In genomic region chr14:123296068-123296467, GRCm38 (mm10) we compare ENCODE assay signal across 16 mouse cellular contexts.
A peak's percentile ranks its signal among the peaks of the same experiment; 100 is the strongest.
DNase-seq lines count a peak whose midpoint lies in the region; TF ChIP-seq lines count a peak whose summit lies in the region.
"Had no signal": no experiment of that assay in that cellular context is flagged by ENCODE, and none has a peak within 500 bp of the region (broad histone marks: within the 10 kb centered on the region; RNA-seq: fewer than 3 reads in every experiment).

No protein-coding gene starts in this region.

- no peaks in the 10 kb centered on the region for H3K4me1 ChIP-seq in limb, embryonic 10.5 days
- H3K4me1 ChIP-seq: limb, embryonic 13.5 days; midbrain, embryonic 12.5 days had no signal

- peak overlapping the region; percentile 63; the same call in 1 of the 2 replicates for H3K27ac ChIP-seq in layer of hippocampus, adult 2 months
- no peak overlapping the region for H3K27ac ChIP-seq in limb, embryonic 10.5 days
- H3K27ac ChIP-seq: limb, embryonic 13.5 days; midbrain, embryonic 12.5 days had no signal

- no peaks in the 10 kb centered on the region for H3K36me3 ChIP-seq in limb, embryonic 10.5 days
- H3K36me3 ChIP-seq: G1E; limb, embryonic 13.5 days; midbrain, embryonic 12.5 days had no signal

- TF ChIP-seq CTCF in layer of hippocampus, adult 2 months (conservative IDR thresholded peaks at IDR 0.05), result no peak

- no peak overlapping the region for H3K4me3 ChIP-seq in layer of hippocampus, adult 2 months
- H3K4me3 ChIP-seq in limb, embryonic 10.5 days, result no peak overlapping the region
- H3K4me3 ChIP-seq: limb, embryonic 13.5 days; midbrain, embryonic 12.5 days had no signal

- no peaks in the 10 kb centered on the region for H3K27me3 ChIP-seq in limb, embryonic 10.5 days (ENCODE audit: low read depth, poor library complexity, severe bottlenecking)
- H3K27me3 ChIP-seq: limb, embryonic 13.5 days; midbrain, embryonic 12.5 days had no signal

- peak; percentile 14 to 29 for DNase-seq in layer of hippocampus, adult 2 months (ENCODE audit: low spot score in 2 of 2)
- no peak for DNase-seq in layer of hippocampus, adult 9-10 months (ENCODE audit: low spot score)
- peak; percentile 24 for DNase-seq in cerebellum, adult 11 months
- peak; percentile 62 for DNase-seq in cerebellum, adult 9-11 months
- DNase-seq in layer of hippocampus, postnatal 36 days, result peak; percentile 10 to 11
- DNase-seq in heart, postnatal 36 days, result no peak
- no peak for DNase-seq in limb, embryonic 10.5 days (ENCODE audit: low spot score)
- DNase-seq: adrenal gland, postnatal 10 days; gastrocnemius, postnatal 10 days; kidney, postnatal 10 days; lung, adult 18-20 months; lung, postnatal 4 days; right cerebral cortex, postnatal 25 days had no signal

- H3K9me3 ChIP-seq in limb, embryonic 10.5 days (replicated peaks), result no peaks in the 10 kb centered on the region
- H3K9me3 ChIP-seq: G1E; limb, embryonic 13.5 days; midbrain, embryonic 12.5 days had no signal

- intact Hi-C loops in heart, postnatal 36 days (cut with DNase I), result no loop called here

Comparison
In these comparisons a context has a peak if more than half of its experiments do, and no peak if none do; other contexts are left out.
1. DNase-seq: peak in layer of hippocampus, adult 2 months (2 of 2), cerebellum, adult 11 months (single experiment), cerebellum, adult 9-11 months (single experiment) and layer of hippocampus, postnatal 36 days (2 of 2); none in layer of hippocampus, adult 9-10 months (single experiment), heart, postnatal 36 days (0 of 2) and limb, embryonic 10.5 days (single experiment).